Mouse (Mus musculus) kidney, adult 2 months (tissue): Measurements from ENCODE around the gene Cox20. TPM values are rescaled to one million over a fixed set of nuclear protein-coding genes. Genes with fewer than 3 reads are reported as not detected.
A peak's percentile ranks its signal among the peaks of the same experiment; 100 is the strongest.

Source experiments
- DNase-seq: peaks from one replicate; pipeline ENCODE4 v3.0.0; 2021
- H3K27ac ChIP-seq: fragments of 200-500 bp; 2 replicates; pipeline ENCODE4 v1.5.1; 2012; ENCODE audit warnings: low read depth, low read length, control low read depth, inconsistent platforms; ENCODE audit not compliant: insufficient read depth
- H3K27me3 ChIP-seq: fragments of 200-500 bp; replicated peaks from 2 replicates; pipeline ENCODE4 v1.6.1; 2012; ENCODE audit warnings: mild to moderate bottlenecking, moderate library complexity, low read length, inconsistent platforms; ENCODE audit not compliant: control insufficient read depth, insufficient read depth
- H3K36me3 ChIP-seq: fragments of 200-500 bp; 2 replicates; pipeline ENCODE4 v1.6.1; 2012; ENCODE audit warnings: mild to moderate bottlenecking, moderate library complexity, low read length, inconsistent platforms; ENCODE audit not compliant: control insufficient read depth, insufficient read depth
- H3K4me1 ChIP-seq: fragments of 200-500 bp; 2 replicates; pipeline ENCODE4 v1.6.1; 2011; ENCODE audit warnings: low read length; ENCODE audit not compliant: control insufficient read depth, insufficient read depth
- H3K4me3 ChIP-seq: fragments of 200-500 bp; 2 replicates; pipeline ENCODE4 v1.5.1; 2011; ENCODE audit warnings: mild to moderate bottlenecking, low read depth, low read length, control low read depth; ENCODE audit not compliant: insufficient read depth
- CTCF ChIP-seq: fragments of 200-500 bp; conservative IDR thresholded peaks from 2 replicates; pipeline ENCODE4 v1.5.1; 2011; ENCODE audit warnings: low read depth, mild to moderate bottlenecking, control low read depth, low read length, moderate library complexity, mixed read lengths; ENCODE audit not compliant: insufficient read depth, insufficient read length
- POLR2A ChIP-seq: fragments of 200-500 bp; IDR thresholded peaks from one replicate; pipeline ENCODE4 v1.6.1; 2011; ENCODE audit warnings: low read depth, low read length, control low read depth
- WGBS: fragments of 180-500 bp; shearing (Covaris S2); methylation state at CpG from one replicate; pipeline ENCODE4 v1.1.7; 2018; 5-methylcytosine and 5-hydroxymethylcytosine counted together
- polyA plus RNA-seq: library from polyadenylated mRNA; depleted of rRNA; stranded (reverse); fragments of >200 nt; gene quantifications from 2 replicates; pipeline ENCODE4 v1.2.3, GENCODE M21; 2012

The Cox20 gene
- polyA plus RNA-seq, 1 experiment: 54.6 TPM

DNA sequence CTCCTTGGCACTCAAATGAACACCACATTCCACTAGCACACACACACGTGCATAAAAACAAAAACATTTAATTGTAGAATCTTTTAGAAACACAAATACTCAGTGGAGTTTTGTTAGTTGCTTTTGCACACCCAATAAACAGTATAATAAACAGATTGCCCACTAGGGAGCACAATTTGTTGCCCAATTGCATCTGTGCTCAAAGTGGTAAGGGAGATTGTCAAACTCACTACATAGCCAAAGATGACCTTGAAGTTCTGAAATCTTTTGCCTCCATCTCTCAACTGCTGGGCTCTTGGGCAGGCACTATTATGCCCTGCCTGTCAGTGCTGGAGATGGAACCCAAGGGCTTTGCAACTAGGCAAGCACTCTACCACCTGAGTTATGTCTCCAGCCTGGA is 8.8 kb upstream of the Cox20 start:
- no peak overlapping the region for H3K4me3 ChIP-seq
- TF ChIP-seq POLR2A: no peak
- no peak for TF ChIP-seq CTCF
- no peak overlapping the region for H3K27ac ChIP-seq
- no peaks in the 10 kb centered on the region for H3K4me1 ChIP-seq
- no peaks in the 10 kb centered on the region for H3K27me3 ChIP-seq
- no peak for DNase-seq
- H3K36me3 ChIP-seq: no peaks in the 10 kb centered on the region
- 37% methylated on average over 1 of the region's 1 CpGs for WGBS

- TF ChIP-seq CTCF: no peak
- TF ChIP-seq POLR2A: no peak
- 94% methylated on average over 1 of the region's 1 CpGs for WGBS
- DNase-seq: no peak
Measured at GRCm38 (mm10) chr1:178313039-178313597, 5.8 kb upstream of the Cox20 start.

GRCm38 (mm10) chr1:178314236-178314635 is 4.7 kb upstream of the Cox20 start:
- TF ChIP-seq CTCF: no peak
- no peak for TF ChIP-seq POLR2A
- Histone ChIP-seq H3K4me1 (peaks cover 6% of the 10 kb centered on the region; the same call in 1 of the 2 replicates), H3K27me3 (no peaks in the 10 kb centered on the region), H3K27ac (no peak overlapping the region), H3K4me3 (no peak overlapping the region), H3K36me3 (no peaks in the 10 kb centered on the region)
- DNase-seq: no peak
- 99% methylated on average over 2 of the region's 2 CpGs for WGBS

More at GRCm38 (mm10) chr1:178313039-178313597, 5.8 kb upstream of the Cox20 start:
- no peaks in the 10 kb centered on the region for H3K27me3 ChIP-seq
- H3K36me3 ChIP-seq: no peaks in the 10 kb centered on the region
- H3K4me1 ChIP-seq: peaks cover 6% of the 10 kb centered on the region; the same call in 1 of the 2 replicates
- H3K27ac ChIP-seq: no peak overlapping the region
- no peak overlapping the region for H3K4me3 ChIP-seq

- peak; percentile 33 for DNase-seq
- 23% methylated on average over 10 of the region's 10 CpGs for WGBS
- Histone ChIP-seq H3K4me1 (peaks cover 22% of the 10 kb centered on the region), H3K4me3 (no peak overlapping the region; the same call in 1 of the 2 replicates), H3K27me3 (no peaks in the 10 kb centered on the region), H3K36me3 (peaks cover 10% of the 10 kb centered on the region), H3K27ac (peak overlapping the region; percentile 49; the same call in 1 of the 2 replicates)
- TF ChIP-seq CTCF: no peak
Measured at GRCm38 (mm10) chr1:178317275-178318001, 1.5 kb upstream of the Cox20 start.

DNA sequence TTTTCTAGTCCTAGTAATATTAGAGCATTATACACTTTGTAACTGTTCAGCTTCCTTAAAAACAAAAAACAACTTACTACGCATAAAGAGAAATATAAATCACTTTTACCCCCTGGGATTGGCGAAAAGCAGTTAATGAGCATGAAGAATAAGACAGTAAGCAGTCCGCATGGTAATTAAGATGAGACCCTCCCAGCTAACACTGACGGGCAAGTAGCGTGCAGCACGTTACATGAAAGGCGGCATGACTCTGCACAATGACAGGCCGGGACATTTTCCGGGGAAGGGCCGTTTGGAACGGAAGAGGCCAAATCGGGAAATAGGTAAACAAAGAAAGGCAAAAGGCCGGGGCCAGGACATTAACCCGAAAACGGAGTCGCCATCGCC is 935 bp upstream of the Cox20 start:
- peak overlapping the region; percentile 99 for H3K27ac ChIP-seq
- under 1% methylated on average over 17 of the region's 17 CpGs for WGBS
- no peaks in the 10 kb centered on the region for H3K27me3 ChIP-seq
- H3K36me3 ChIP-seq: peaks cover 14% of the 10 kb centered on the region
- DNase-seq: peak; percentile 96
- TF ChIP-seq POLR2A: peak; percentile 50
- TF ChIP-seq CTCF: no peak
- H3K4me3 ChIP-seq: peak overlapping the region; percentile 94
- H3K4me1 ChIP-seq: peaks cover 22% of the 10 kb centered on the region

GRCm38 (mm10) chr1:178319295-178320037 is 536 bp downstream of the Cox20 start:
- WGBS: 1% methylated on average over 12 of the region's 12 CpGs
- Histone ChIP-seq H3K4me1 (peaks cover 22% of the 10 kb centered on the region), H3K4me3 (peak overlapping the region; percentile 94), H3K27ac (peak overlapping the region; percentile 99), H3K27me3 (no peaks in the 10 kb centered on the region), H3K36me3 (peaks cover 20% of the 10 kb centered on the region)
- no peak for DNase-seq
- TF ChIP-seq CTCF (no peak), POLR2A (no peak)

DNA sequence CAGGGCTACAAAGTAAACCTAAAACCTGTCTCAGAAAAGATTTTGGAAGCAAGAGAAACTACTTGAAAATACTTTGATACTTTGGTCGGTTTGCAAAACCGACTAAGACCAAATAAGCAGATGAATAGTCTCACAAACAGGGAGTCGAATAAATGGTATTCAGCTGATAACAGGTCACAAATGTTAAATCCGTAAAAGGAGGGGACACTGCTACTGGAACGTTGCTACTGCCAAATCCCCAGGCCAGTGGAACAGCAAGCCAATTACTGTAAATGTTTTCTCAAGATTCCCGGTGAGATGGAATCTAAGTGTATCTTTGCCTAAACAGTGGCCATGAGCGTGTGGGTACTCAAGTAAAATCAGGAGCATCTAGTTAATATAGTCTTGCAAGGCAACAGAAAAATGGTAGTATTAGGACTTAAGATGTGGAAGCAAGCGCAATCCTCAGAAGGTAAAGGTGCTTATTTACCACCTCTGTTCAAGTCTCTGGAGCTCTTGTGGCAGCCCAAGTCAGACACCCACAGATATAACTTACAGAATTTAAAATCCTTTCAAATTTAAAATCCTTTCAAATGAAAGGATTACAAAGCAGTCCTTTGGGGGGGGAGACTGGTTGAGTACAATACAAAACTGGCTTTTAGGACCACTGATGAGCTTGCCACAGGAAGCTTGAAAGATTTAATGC is 1.2 kb downstream of the Cox20 start:
- DNase-seq: no peak
- no peak for TF ChIP-seq CTCF
- TF ChIP-seq POLR2A: no peak
- WGBS: 12% methylated on average over 8 of the region's 8 CpGs
- Histone ChIP-seq H3K4me1 (peaks cover 22% of the 10 kb centered on the region), H3K4me3 (peak overlapping the region; percentile 94), H3K36me3 (peaks cover 23% of the 10 kb centered on the region), H3K27me3 (no peaks in the 10 kb centered on the region), H3K27ac (peak overlapping the region; percentile 99)
